Mouse (Mus musculus): ENCODE measurements around the gene Nicn1. TPM values are rescaled to one million over a fixed set of nuclear protein-coding genes. Genes with fewer than 3 reads are reported as not detected.

Gene Nicn1
- total and polyA plus RNA-seq, 3 experiments: 7.4 to 12.9 (median 9.7) TPM

DNA sequence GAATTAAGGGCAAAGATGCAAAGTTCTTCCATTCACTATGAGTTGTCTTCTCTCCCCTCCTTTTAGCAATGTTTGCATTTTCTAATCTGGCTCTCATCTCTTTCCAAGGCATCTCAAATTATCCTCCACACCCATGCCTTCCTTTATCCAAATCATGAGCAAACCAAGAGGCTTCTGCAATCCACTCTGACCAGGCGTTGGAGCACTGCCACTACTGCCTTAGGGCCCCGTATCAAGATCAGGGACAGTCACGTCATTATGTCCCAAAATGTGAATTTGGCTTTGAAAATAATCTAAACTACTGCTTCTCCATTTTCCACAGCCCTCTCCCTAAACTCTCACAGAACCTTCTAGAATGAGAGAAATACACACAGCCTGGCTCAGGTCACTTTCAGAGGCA lies 45.7 kb upstream of the Nicn1 start:
- H3K27me3 ChIP-seq (replicated peaks): no peaks in the 10 kb centered on the region
- H3K9me3 ChIP-seq (replicated peaks; ENCODE audit: low read length): no peaks in the 10 kb centered on the region
- in situ Hi-C loops (cut with MboI; ENCODE audit: low pct_ligation_motif_present, low pct_unique_long_range_greater_than_20kb, low sequenced_read_pairs) (no loop called here), dilution Hi-C loops (cut with MboI; ENCODE audit: extremely low pct_ligation_motif_present, extremely low pct_unique_long_range_greater_than_20kb, low sequenced_read_pairs) (no loop called here)
- no peak overlapping the region for H3K4me2 ChIP-seq (ENCODE audit: insufficient read depth, low read depth, poor library complexity, severe bottlenecking)
- H3K9ac ChIP-seq (ENCODE audit: insufficient read depth, low read depth): no peak overlapping the region
- H3K36me3 ChIP-seq (replicated peaks in 1 of 2; ENCODE audit: control insufficient read depth in 1 of 2, insufficient read depth in 1 of 2, low read length in 1 of 2): peaks cover 0 to 2% of the 10 kb centered on the region in 2 experiments
- TF ChIP-seq RCOR1 (conservative IDR thresholded peaks at IDR 0.05; ENCODE audit: low read depth, low read length): no peak
- H3K27ac ChIP-seq (ENCODE audit: insufficient read depth, low read depth): no peak overlapping the region
- DNase-seq (ENCODE audit: extremely low read depth): no peak
- H3K79me2 ChIP-seq (replicated peaks; ENCODE audit: control insufficient read depth, extremely low read depth, insufficient read depth, poor library complexity, severe bottlenecking): no peaks in the 10 kb centered on the region
- H3K4me1 ChIP-seq (ENCODE audit: control insufficient read depth in 1 of 2, insufficient read depth in 2 of 2): no peaks in the 10 kb centered on the region
- H3K4me3 ChIP-seq (replicated peaks in 1 of 3; ENCODE audit: low read depth in 2 of 3, low read length in 2 of 3, poor library complexity in 1 of 3): no peak overlapping the region

DNA sequence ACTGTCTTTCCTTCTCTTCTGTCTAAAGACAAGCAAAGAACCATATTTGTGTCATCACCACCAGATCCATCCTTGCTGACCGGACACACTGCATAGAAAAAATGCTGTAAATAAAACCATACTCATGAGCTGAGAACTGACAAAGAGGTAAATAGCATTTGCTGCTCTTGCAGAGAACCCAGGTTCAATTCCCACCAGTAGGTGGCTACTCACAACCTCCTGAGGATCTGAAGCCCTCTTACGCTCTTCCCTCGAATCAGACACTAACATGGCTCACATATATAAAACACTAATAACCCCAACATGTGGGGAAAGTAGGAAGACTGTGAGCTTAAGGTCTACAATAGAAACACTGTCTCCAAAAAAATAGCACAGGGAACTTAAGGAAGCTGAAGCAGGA lies 45.2 kb upstream of the Nicn1 start:
- H3K79me2 ChIP-seq (replicated peaks; ENCODE audit: control insufficient read depth, extremely low read depth, insufficient read depth, poor library complexity, severe bottlenecking): no peaks in the 10 kb centered on the region
- no peak overlapping the region for H3K27ac ChIP-seq (ENCODE audit: insufficient read depth, low read depth)
- no peak overlapping the region for H3K9ac ChIP-seq (ENCODE audit: insufficient read depth, low read depth)
- in situ Hi-C loops (cut with MboI; ENCODE audit: low pct_ligation_motif_present, low pct_unique_long_range_greater_than_20kb, low sequenced_read_pairs) (no loop called here), dilution Hi-C loops (cut with MboI; ENCODE audit: extremely low pct_ligation_motif_present, extremely low pct_unique_long_range_greater_than_20kb, low sequenced_read_pairs) (no loop called here)
- H3K4me3 ChIP-seq (replicated peaks in 1 of 3; ENCODE audit: low read depth in 2 of 3, low read length in 2 of 3, poor library complexity in 1 of 3): no peak overlapping the region
- no peaks in the 10 kb centered on the region for H3K27me3 ChIP-seq (replicated peaks)
- H3K36me3 ChIP-seq (replicated peaks in 1 of 2; ENCODE audit: control insufficient read depth in 1 of 2, insufficient read depth in 1 of 2, low read length in 1 of 2): peaks cover 0 to 2% of the 10 kb centered on the region in 2 experiments
- peak; percentile 25 to 64; a peak in 3 of 4 replicates for TF ChIP-seq CTCF (conservative IDR thresholded peaks at IDR 0.05 in 1 of 2, IDR thresholded peaks at IDR 0.05 in 1 of 2; ENCODE audit: low read depth in 2 of 2, low read length in 2 of 2)
- TF ChIP-seq SMC3 (IDR thresholded peaks at IDR 0.05; ENCODE audit: low read depth, low read length): peak; percentile 57
- no peak for TF ChIP-seq NELFE (IDR thresholded peaks at IDR 0.05; ENCODE audit: low read depth, low read length)
- TF ChIP-seq RAD21 (IDR thresholded peaks at IDR 0.05; ENCODE audit: low read depth, low read length): peak; percentile 30
- H3K4me2 ChIP-seq (ENCODE audit: insufficient read depth, low read depth, poor library complexity, severe bottlenecking): no peak overlapping the region
- H3K9me3 ChIP-seq (replicated peaks; ENCODE audit: low read length): no peaks in the 10 kb centered on the region
- H3K4me1 ChIP-seq (ENCODE audit: control insufficient read depth in 1 of 2, insufficient read depth in 2 of 2): no peaks in the 10 kb centered on the region
- peak; percentile 23 for DNase-seq (ENCODE audit: extremely low read depth)

DNA sequence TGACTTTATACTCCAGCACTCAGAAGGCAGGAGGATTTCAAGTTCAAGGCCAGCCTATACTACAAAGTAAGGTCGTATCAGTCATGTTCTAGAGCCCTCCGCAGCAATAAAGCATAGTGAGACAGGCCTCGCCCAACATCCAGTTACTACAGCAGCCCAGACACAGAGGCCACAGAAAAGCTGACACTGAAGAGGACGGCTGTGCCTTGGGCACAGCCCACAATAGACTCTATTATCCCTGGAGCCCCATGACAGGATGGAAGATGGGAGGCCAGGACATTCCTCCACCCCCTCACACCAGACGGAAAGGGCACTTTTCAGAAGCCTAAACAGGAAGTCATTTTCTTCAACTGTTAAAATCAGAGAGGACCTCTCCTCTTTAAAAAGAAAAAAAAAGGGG lies 41.3 kb upstream of the Nicn1 start:
- H3K27ac ChIP-seq (ENCODE audit: insufficient read depth, low read depth): no peak overlapping the region
- H3K9ac ChIP-seq (ENCODE audit: insufficient read depth, low read depth): no peak overlapping the region
- H3K36me3 ChIP-seq (replicated peaks in 1 of 2; ENCODE audit: control insufficient read depth in 1 of 2, insufficient read depth in 1 of 2, low read length in 1 of 2): peaks cover 0 to 9% of the 10 kb centered on the region in 2 experiments
- in situ Hi-C loops (cut with MboI; ENCODE audit: low pct_ligation_motif_present, low pct_unique_long_range_greater_than_20kb, low sequenced_read_pairs): no loop called here
- no peak overlapping the region for H3K4me3 ChIP-seq (replicated peaks in 1 of 3; ENCODE audit: low read depth in 2 of 3, low read length in 2 of 3, poor library complexity in 1 of 3)
- dilution Hi-C loops (cut with MboI; ENCODE audit: extremely low pct_ligation_motif_present, extremely low pct_unique_long_range_greater_than_20kb, low sequenced_read_pairs): no loop called here
- H3K4me2 ChIP-seq (ENCODE audit: insufficient read depth, low read depth, poor library complexity, severe bottlenecking): no peak overlapping the region
- H3K27me3 ChIP-seq (replicated peaks): no peaks in the 10 kb centered on the region
- no peaks in the 10 kb centered on the region for H3K4me1 ChIP-seq (ENCODE audit: control insufficient read depth in 1 of 2, insufficient read depth in 2 of 2)
- DNase-seq (ENCODE audit: extremely low read depth): no peak
- no peaks in the 10 kb centered on the region for H3K9me3 ChIP-seq (replicated peaks; ENCODE audit: low read length)
- no peaks in the 10 kb centered on the region for H3K79me2 ChIP-seq (replicated peaks; ENCODE audit: control insufficient read depth, extremely low read depth, insufficient read depth, poor library complexity, severe bottlenecking)
- TF ChIP-seq MAFK (IDR thresholded peaks at IDR 0.05; ENCODE audit: insufficient replicate concordance, low read length) (no peak), ETS1 (conservative IDR thresholded peaks at IDR 0.05; ENCODE audit: low read depth, low read length) (no peak), ZNF384 (IDR thresholded peaks at IDR 0.05; ENCODE audit: low read depth, low read length) (no peak), NELFE (IDR thresholded peaks at IDR 0.05; ENCODE audit: low read depth, low read length) (no peak), ZKSCAN1 (IDR thresholded peaks at IDR 0.05; ENCODE audit: borderline replicate concordance, low read depth, low read length) (no peak), IRF4 (IDR thresholded peaks at IDR 0.05; ENCODE audit: low read depth, low read length) (no peak), ELF1 (IDR thresholded peaks at IDR 0.05; ENCODE audit: low read depth, low read length) (no peak), NRF1 (IDR thresholded peaks at IDR 0.05; ENCODE audit: low read depth, low read length) (no peak), UBTF (IDR thresholded peaks at IDR 0.05; ENCODE audit: low read depth, low read length) (no peak), CTCF (conservative IDR thresholded peaks at IDR 0.05 in 1 of 2, IDR thresholded peaks at IDR 0.05 in 1 of 2; ENCODE audit: low read depth in 2 of 2, low read length in 2 of 2) (no peak), POLR2AphosphoS2 (IDR thresholded peaks at IDR 0.05; ENCODE audit: low read depth, low read length) (no peak), SMC3 (IDR thresholded peaks at IDR 0.05; ENCODE audit: low read depth, low read length) (no peak)

All from CH12.LX (cell line).